Mouse (Mus musculus): ENCODE measurements around the gene Mcpt1.
"Not testable (repeated sequence)": the region's sequence is repeated elsewhere in the genome, so short reads cannot be mapped to it uniquely, and the experiment has no call there.

Mcpt1 gene

GRCm38 (mm10) chr14:56017671-56018070, at the start of gene Mcpt1:
Gene Mcpt1, plus strand, starts transcription at chr14:56017971.
- DNase-seq (ENCODE audit: low spot score in 2 of 2): not testable (repeated sequence)

GRCm38 (mm10) chr14:55987464-55987863, 30.3 kb upstream of the Mcpt1 start:
- not testable (repeated sequence) for DNase-seq (ENCODE audit: low spot score in 2 of 2)

DNA sequence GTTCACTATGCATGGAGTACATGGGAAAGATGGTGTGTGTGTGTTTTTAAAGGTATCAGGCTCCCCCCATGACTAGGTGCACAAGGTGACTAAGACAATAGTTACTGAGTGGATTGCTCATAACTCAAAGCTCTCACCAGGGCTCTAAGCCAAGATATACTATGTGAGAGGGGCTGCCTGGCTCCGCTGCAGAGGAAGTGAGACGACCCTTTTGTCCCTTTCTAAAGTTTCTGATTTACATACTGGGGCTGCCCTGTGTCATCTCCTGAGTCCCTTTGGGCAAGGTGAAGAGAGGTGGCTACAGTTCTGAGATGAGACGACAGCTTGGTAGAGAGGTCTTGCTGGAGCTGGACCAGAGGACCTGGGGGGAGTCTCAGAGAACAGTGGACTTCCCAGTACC, 4.6 kb upstream of the Mcpt1 start:
- no peak for DNase-seq (ENCODE audit: low spot score in 2 of 2)

- no peak for DNase-seq (ENCODE audit: low spot score in 2 of 2)
Measured at GRCm38 (mm10) chr14:56013924-56014323, 3.8 kb upstream of the Mcpt1 start.

DNA sequence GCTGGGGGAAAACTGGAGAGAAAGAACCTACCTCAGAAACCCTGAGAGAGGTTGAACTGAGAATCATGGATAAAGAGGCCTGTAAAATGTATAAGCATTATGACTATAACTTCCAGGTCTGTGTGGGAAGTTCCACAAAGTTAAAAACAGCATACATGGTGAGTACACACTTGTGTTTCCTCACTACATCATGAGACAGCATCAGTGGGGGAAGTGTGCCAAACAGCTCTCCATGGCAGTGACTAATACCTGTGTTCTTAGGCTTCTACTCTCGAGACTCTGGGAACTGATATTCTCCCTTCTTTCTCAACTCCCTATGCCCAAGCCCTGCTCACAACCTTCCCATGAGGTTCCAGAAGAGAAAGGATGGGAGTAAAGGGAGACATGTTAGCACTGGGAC, 1.7 kb downstream of the Mcpt1 start:
- DNase-seq (ENCODE audit: low spot score in 2 of 2): no peak

GRCm38 (mm10) chr14:56021305-56021704, 3.5 kb downstream of the Mcpt1 start:
- not testable (repeated sequence) for DNase-seq (ENCODE audit: low spot score in 2 of 2)

DNA sequence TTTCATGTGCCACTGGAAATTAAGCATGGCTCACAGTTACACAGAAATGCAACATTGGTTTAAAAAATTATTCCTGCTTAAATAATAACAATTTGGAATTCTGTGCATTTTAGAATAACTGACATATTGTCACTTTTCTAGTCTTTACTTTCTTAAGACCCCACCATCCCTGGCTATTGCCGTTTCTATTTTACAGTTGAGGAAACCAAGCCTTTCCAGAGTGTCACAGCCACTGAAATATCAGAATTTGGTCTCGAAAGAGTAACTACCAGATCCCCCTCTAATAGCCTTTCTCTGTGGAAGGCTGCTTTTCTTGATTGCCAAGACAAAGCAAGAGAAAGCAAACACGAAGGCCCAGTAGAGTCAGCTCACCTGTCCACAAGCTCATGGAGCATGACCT, 12.6 kb downstream of the Mcpt1 start, which contains the start of gene Mcpt9:
Mcpt9 (minus strand) TSS at position 101 of the 400 bp plus-strand sequence.
- not testable (repeated sequence) for DNase-seq (ENCODE audit: low spot score in 2 of 2)

- no peak for DNase-seq (ENCODE audit: low spot score in 2 of 2)
Measured at GRCm38 (mm10) chr14:56034433-56034832, 16.7 kb downstream of the Mcpt1 start.

GRCm38 (mm10) chr14:56041792-56042191, 24.0 kb downstream of the Mcpt1 start, which contains the start of gene Mcpt2:
Gene Mcpt2, plus strand, starts transcription at chr14:56042041.
- DNase-seq (ENCODE audit: low spot score in 2 of 2): not testable (repeated sequence)

DNA sequence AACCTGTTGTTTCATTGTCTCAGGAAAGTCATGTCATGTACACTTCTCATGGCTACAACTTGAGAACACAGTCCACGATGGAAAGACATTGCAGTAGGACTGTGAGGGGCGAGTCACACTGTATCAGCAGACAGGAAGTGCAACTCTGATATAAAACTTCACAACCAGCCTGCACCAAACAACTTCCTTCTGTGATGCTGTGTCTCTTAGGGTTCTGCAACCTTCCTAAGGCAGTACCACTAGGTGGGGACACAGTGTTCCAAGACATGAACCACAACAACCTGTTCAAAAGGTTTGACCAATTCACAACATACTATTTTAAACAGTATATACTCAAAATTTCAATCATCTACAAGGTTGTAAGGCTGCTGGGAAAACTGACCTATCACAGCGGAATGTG, 37.6 kb downstream of the Mcpt1 start:
- DNase-seq (ENCODE audit: low spot score in 2 of 2): no peak

- DNase-seq (ENCODE audit: low spot score in 2 of 2): no peak
Measured at GRCm38 (mm10) chr14:56057722-56058121, 40.0 kb downstream of the Mcpt1 start.

- DNase-seq (ENCODE audit: low spot score in 2 of 2): not testable (repeated sequence)
Measured at GRCm38 (mm10) chr14:56062213-56062612, 44.4 kb downstream of the Mcpt1 start, which contains the start of gene Mcpt4. Gene Mcpt4, minus strand, starts transcription at chr14:56062313.
